Mouse (Mus musculus): ENCODE results near the gene Pcdh15. TPM values are rescaled to one million over a fixed set of nuclear protein-coding genes. Genes with fewer than 3 reads are reported as not detected.

Gene Pcdh15
- polyA plus RNA-seq, 1 experiment: 0.37 TPM

GRCm38 (mm10) chr10:74387538-74388499 lies 1288.7 kb downstream of the Pcdh15 start:
- H3K4me3 ChIP-seq (ENCODE audit: insufficient read depth, low read length): no peak overlapping the region
- no peaks in the 10 kb centered on the region for H3K4me1 ChIP-seq (ENCODE audit: control insufficient read depth, insufficient read depth, low read length)
- no peak overlapping the region for H3K27ac ChIP-seq (ENCODE audit: insufficient read depth, low read length)
- TF ChIP-seq POLR2A (IDR thresholded peaks at IDR 0.05; ENCODE audit: low read depth, low read length) (no peak), CTCF (IDR thresholded peaks at IDR 0.05; ENCODE audit: borderline replicate concordance, insufficient read depth, low read length) (no peak)

DNA sequence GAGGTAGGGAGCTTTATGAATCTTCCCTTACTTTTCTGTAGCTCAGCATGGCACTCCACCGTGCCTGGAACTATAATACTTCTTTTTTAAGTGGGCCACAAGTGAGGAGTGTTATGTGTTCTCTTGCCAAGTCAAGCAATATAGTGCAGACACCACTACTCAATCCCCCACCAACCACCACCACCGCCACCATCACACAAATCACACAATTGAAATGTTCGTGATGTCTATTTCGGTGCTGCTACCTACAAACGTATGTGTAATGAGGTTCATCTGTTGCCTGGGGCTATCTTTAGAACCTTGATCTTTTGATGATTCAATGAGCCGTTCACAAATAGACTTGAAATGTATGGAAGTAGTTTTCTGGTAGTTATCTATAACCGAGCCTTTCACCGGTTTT lies 1304.0 kb downstream of the Pcdh15 start:
- no peak overlapping the region for H3K4me3 ChIP-seq (ENCODE audit: insufficient read depth, low read length)
- no peak overlapping the region for H3K27ac ChIP-seq (ENCODE audit: insufficient read depth, low read length)
- TF ChIP-seq CTCF (IDR thresholded peaks at IDR 0.05; ENCODE audit: borderline replicate concordance, insufficient read depth, low read length) (no peak), POLR2A (IDR thresholded peaks at IDR 0.05; ENCODE audit: low read depth, low read length) (no peak)
- no peaks in the 10 kb centered on the region for H3K4me1 ChIP-seq (ENCODE audit: control insufficient read depth, insufficient read depth, low read length)

DNA sequence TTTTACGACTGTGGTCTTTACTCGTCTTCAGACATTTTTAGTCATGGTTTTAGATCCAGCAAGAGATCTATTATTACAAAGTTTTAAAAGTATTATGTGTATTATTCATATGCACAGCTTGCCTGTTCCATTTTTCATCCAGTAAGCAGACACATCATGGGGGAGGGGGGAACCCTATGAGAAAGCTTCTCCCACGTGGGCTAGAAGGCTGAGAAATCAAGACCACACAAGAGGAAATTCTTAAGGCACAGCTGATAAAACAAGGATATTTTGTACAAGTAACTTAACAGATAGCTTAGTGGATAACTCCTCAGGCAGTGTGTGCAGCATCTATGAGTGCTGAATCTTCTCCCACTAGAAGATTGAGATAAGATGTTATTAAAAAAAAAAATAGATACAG lies 1314.9 kb downstream of the Pcdh15 start:
- Histone ChIP-seq H3K27ac (ENCODE audit: insufficient read depth, low read length) (no peak overlapping the region), H3K4me1 (ENCODE audit: control insufficient read depth, insufficient read depth, low read length) (no peaks in the 10 kb centered on the region), H3K4me3 (ENCODE audit: insufficient read depth, low read length) (no peak overlapping the region)
- TF ChIP-seq CTCF (IDR thresholded peaks at IDR 0.05; ENCODE audit: borderline replicate concordance, insufficient read depth, low read length) (no peak), POLR2A (IDR thresholded peaks at IDR 0.05; ENCODE audit: low read depth, low read length) (no peak)

- no peak for TF ChIP-seq POLR2A (IDR thresholded peaks at IDR 0.05; ENCODE audit: low read depth, low read length)
- no peak for TF ChIP-seq CTCF (IDR thresholded peaks at IDR 0.05; ENCODE audit: borderline replicate concordance, insufficient read depth, low read length)
- no peak overlapping the region for H3K4me3 ChIP-seq (ENCODE audit: insufficient read depth, low read length)
- no peaks in the 10 kb centered on the region for H3K4me1 ChIP-seq (ENCODE audit: control insufficient read depth, insufficient read depth, low read length)
- H3K27ac ChIP-seq (ENCODE audit: insufficient read depth, low read length): no peak overlapping the region
Measured at GRCm38 (mm10) chr10:74414945-74415344, 1315.8 kb downstream of the Pcdh15 start.

DNA sequence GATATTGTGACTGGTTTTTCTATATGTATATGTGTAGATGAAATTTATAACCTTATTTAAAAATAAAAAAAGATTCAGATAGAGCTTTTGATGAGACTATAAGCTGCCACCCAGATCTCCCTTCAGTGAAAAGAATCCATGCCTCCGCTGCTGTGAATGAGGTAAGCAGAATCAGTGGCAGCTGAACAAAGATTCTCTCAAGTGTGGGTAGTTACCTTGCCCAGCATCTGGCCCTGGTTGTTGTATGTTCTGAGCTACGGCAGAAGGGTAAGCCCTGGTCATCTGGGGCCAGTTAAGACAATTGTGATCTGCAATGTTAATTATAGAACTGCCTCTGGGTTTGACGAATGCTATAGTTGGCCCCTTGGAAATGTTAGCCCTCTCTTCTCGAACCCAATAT lies 1316.2 kb downstream of the Pcdh15 start:
- no peak for TF ChIP-seq POLR2A (IDR thresholded peaks at IDR 0.05; ENCODE audit: low read depth, low read length)
- no peak for TF ChIP-seq CTCF (IDR thresholded peaks at IDR 0.05; ENCODE audit: borderline replicate concordance, insufficient read depth, low read length)
- no peak overlapping the region for H3K27ac ChIP-seq (ENCODE audit: insufficient read depth, low read length)
- no peak overlapping the region for H3K4me3 ChIP-seq (ENCODE audit: insufficient read depth, low read length)
- H3K4me1 ChIP-seq (ENCODE audit: control insufficient read depth, insufficient read depth, low read length): no peaks in the 10 kb centered on the region

- TF ChIP-seq POLR2A (IDR thresholded peaks at IDR 0.05; ENCODE audit: low read depth, low read length) (no peak), CTCF (IDR thresholded peaks at IDR 0.05; ENCODE audit: borderline replicate concordance, insufficient read depth, low read length) (no peak)
Measured at GRCm38 (mm10) chr10:74415949-74416348, 1316.8 kb downstream of the Pcdh15 start.

GRCm38 (mm10) chr10:74450069-74450468 lies 1350.9 kb downstream of the Pcdh15 start:
- H3K4me1 ChIP-seq (ENCODE audit: control insufficient read depth, insufficient read depth, low read length): no peaks in the 10 kb centered on the region
- H3K27ac ChIP-seq (ENCODE audit: insufficient read depth, low read length): no peak overlapping the region
- no peak overlapping the region for H3K4me3 ChIP-seq (ENCODE audit: insufficient read depth, low read length)
- TF ChIP-seq CTCF (IDR thresholded peaks at IDR 0.05; ENCODE audit: borderline replicate concordance, insufficient read depth, low read length) (no peak), POLR2A (IDR thresholded peaks at IDR 0.05; ENCODE audit: low read depth, low read length) (no peak)

More at GRCm38 (mm10) chr10:74415949-74416348, 1316.8 kb downstream of the Pcdh15 start:
- Histone ChIP-seq H3K27ac (ENCODE audit: insufficient read depth, low read length) (no peak overlapping the region), H3K4me3 (ENCODE audit: insufficient read depth, low read length) (no peak overlapping the region), H3K4me1 (ENCODE audit: control insufficient read depth, insufficient read depth, low read length) (no peaks in the 10 kb centered on the region)

DNA sequence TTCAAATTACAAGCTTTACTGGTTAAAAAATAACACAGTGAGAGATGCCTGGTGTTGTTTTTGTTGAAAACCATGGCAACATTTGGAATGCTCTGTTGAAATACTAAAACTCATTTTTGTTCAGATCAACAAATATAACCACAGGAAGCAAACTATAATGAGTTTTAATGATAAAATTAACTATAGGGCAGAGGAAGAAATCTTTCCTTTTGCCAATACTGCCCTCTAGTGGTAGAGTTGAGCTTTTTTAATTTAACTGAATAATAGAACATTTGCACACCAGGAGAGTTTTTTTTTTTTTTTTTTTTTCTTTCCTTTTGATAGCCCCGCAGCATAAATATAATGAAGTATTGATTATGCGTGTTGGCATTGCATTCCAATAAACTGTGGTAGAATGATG lies 1364.8 kb downstream of the Pcdh15 start:
- H3K4me1 ChIP-seq (ENCODE audit: control insufficient read depth, insufficient read depth, low read length): no peaks in the 10 kb centered on the region

DNA sequence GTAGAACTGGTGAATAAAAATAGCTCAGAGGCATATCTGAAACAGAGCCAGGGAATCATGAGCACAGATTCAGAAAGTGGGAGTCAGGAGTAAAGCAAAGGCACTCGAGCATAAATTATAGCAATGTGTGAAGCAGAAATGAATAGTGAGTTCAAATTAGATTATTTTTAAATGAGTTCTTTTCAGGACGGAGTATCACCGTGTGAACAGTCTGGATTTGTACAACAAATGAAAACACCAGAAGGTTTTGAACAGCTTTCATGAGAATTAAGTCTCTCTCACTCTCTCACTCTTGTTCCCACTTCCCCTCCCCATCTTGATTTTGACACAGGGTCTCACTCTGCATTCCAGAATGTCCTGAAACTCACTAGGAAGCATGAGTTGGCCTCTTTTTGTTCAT lies 1381.6 kb downstream of the Pcdh15 start:
- Histone ChIP-seq H3K4me1 (ENCODE audit: control insufficient read depth, insufficient read depth, low read length) (no peaks in the 10 kb centered on the region), H3K27ac (ENCODE audit: insufficient read depth, low read length) (no peak overlapping the region), H3K4me3 (ENCODE audit: insufficient read depth, low read length) (no peak overlapping the region)
- TF ChIP-seq CTCF (IDR thresholded peaks at IDR 0.05; ENCODE audit: borderline replicate concordance, insufficient read depth, low read length): no peak
- no peak for TF ChIP-seq POLR2A (IDR thresholded peaks at IDR 0.05; ENCODE audit: low read depth, low read length)

More for the DNA sequence above, 1364.8 kb downstream of the Pcdh15 start:
- no peak overlapping the region for H3K27ac ChIP-seq (ENCODE audit: insufficient read depth, low read length)
- TF ChIP-seq CTCF (IDR thresholded peaks at IDR 0.05; ENCODE audit: borderline replicate concordance, insufficient read depth, low read length) (no peak), POLR2A (IDR thresholded peaks at IDR 0.05; ENCODE audit: low read depth, low read length) (no peak)
- no peak overlapping the region for H3K4me3 ChIP-seq (ENCODE audit: insufficient read depth, low read length)

GRCm38 (mm10) chr10:74512315-74512714 lies 1413.2 kb downstream of the Pcdh15 start:
- TF ChIP-seq POLR2A (IDR thresholded peaks at IDR 0.05; ENCODE audit: low read depth, low read length) (no peak), CTCF (IDR thresholded peaks at IDR 0.05; ENCODE audit: borderline replicate concordance, insufficient read depth, low read length) (no peak)
- no peaks in the 10 kb centered on the region for H3K4me1 ChIP-seq (ENCODE audit: control insufficient read depth, insufficient read depth, low read length)
- no peak overlapping the region for H3K4me3 ChIP-seq (ENCODE audit: insufficient read depth, low read length)
- H3K27ac ChIP-seq (ENCODE audit: insufficient read depth, low read length): no peak overlapping the region
